Mouse (Mus musculus): ENCODE results near the gene Slco2a1. TPM values are rescaled to one million over a fixed set of nuclear protein-coding genes. Genes with fewer than 3 reads are reported as not detected.

Slco2a1 gene
- 2.3 TPM for polyA plus RNA-seq (2014; fragmentation: Illumina TruSeq; extraction: RNeasy Lipid Tissue Mini Kit (QIAGEN cat#74804); ENCODE audit: low read depth, low replicate concordance)

DNA sequence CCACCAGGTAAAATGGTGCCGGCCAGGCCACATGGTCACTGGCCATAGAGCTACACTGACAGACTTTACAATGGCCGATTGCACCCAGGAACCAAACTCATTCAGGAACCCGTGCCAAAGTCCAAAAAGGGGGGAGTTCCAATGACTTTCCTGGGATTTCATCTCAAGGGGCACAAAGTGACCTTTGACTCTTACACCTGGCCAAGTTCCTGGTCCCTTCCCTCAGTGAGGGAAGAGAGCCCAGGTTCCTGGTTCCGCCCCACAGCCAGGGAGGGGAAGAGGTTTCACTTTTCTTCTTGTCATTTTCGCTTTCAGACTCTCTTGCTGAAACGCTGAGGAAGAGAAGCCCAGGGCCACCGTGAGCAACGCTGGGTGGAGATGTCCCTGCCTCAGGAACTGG lies at the start of gene Slco2a1:
Gene Slco2a1, plus strand, starts transcription at position 251 of the 400 bp plus-strand sequence.

DNA sequence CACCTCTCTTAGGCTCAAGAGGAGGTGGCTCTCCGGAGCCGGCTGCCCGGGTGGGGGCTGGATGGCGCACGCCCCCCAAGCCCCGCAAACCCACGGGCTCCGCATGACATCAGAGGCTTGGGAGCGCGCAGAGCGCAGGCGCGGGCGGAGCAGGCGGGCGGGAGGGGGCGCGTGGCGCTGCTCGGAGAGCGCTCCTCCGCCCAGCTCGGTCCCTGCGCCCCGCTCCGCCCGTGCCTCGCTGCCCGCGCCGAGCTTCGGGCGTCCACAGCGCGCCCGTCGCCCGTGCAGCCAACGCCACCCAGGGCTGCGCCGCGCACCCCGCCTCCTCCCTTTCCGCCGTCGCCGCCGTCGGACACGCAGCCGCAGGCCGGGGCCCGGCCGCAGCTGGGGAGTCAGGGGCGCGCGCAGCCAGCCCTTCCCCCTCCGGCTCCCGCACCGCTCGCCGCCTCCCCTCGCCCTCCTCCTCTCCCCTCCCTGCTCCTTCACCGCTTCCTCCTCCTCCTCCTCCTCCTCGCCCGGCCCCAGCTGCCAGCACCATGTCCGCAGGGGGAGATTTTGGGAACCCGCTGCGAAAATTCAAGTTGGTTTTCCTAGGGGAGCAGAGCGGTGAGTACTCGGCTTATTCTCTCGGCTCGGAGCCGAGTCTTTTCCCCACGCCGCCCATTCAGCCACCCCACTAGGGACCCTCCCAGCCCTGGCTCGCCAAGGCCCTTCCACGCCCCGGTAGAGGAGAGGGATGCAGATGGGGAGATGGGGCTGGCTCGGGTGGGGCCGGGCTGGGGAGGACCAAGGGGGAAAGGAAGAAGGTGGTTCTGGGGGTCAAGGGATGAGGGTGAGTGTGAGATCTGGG lies 123.3 kb downstream of the Slco2a1 start, which contains the start of gene Rab6b:
Gene Rab6b, plus strand, starts transcription at position 167 of the 850 bp plus-strand sequence.

Other genes with a start within 250 kb of the Slco2a1 start
- gene Ryk, start 153.8 kb upstream of the Slco2a1 start, polyA plus RNA-seq (2014; fragmentation: Illumina TruSeq; extraction: RNeasy Lipid Tissue Mini Kit (QIAGEN cat#74804); ENCODE audit: low read depth, low replicate concordance), result 40.9 TPM
- 12.3 TPM for gene Rab6b, start 123.1 kb downstream of the Slco2a1 start, polyA plus RNA-seq (2014; fragmentation: Illumina TruSeq; extraction: RNeasy Lipid Tissue Mini Kit (QIAGEN cat#74804); ENCODE audit: low read depth, low replicate concordance)
- gene Srprb, start 213.4 kb downstream of the Slco2a1 start, polyA plus RNA-seq (2014; fragmentation: Illumina TruSeq; extraction: RNeasy Lipid Tissue Mini Kit (QIAGEN cat#74804); ENCODE audit: low read depth, low replicate concordance), result 31.6 TPM
- gene Gm20425, start 241.6 kb downstream of the Slco2a1 start, polyA plus RNA-seq (2014; fragmentation: Illumina TruSeq; extraction: RNeasy Lipid Tissue Mini Kit (QIAGEN cat#74804); ENCODE audit: low read depth, low replicate concordance), result not detected
- gene Trf, start 241.7 kb downstream of the Slco2a1 start, polyA plus RNA-seq (2014; fragmentation: Illumina TruSeq; extraction: RNeasy Lipid Tissue Mini Kit (QIAGEN cat#74804); ENCODE audit: low read depth, low replicate concordance), result 65.6 TPM